Mouse (Mus musculus) skeletal muscle tissue, adult 2 months (tissue): Measurements from ENCODE around the gene Fbln2.

Experiments
- DNase-seq: peaks from one replicate; pipeline ENCODE4 v3.0.0-alpha.2; 2012; ENCODE audit warnings: low read depth, low spot score

Gene Fbln2

GRCm38 (mm10) chr6:91279477-91279876 is 67.2 kb downstream of the Fbln2 start:
- DNase-seq, result no peak

GRCm38 (mm10) chr6:91281206-91281605 is 69.0 kb downstream of the Fbln2 start:
- peak; percentile 60 for DNase-seq

- no peak for DNase-seq
Observed at GRCm38 (mm10) chr6:91281747-91282146, 69.5 kb downstream of the Fbln2 start.

GRCm38 (mm10) chr6:91283031-91283430 is 70.8 kb downstream of the Fbln2 start:
- no peak for DNase-seq

GRCm38 (mm10) chr6:91284521-91285449 is 72.5 kb downstream of the Fbln2 start:
- DNase-seq, result no peak

- DNase-seq, result peak; percentile 88
Observed at GRCm38 (mm10) chr6:91285450-91285790, 73.2 kb downstream of the Fbln2 start.

- peak; percentile 55 for DNase-seq
Observed at GRCm38 (mm10) chr6:91285814-91286545, 73.7 kb downstream of the Fbln2 start.

- peak; percentile 51 for DNase-seq
Observed at GRCm38 (mm10) chr6:91286624-91287023, 74.4 kb downstream of the Fbln2 start.

GRCm38 (mm10) chr6:91287148-91287547 is 74.9 kb downstream of the Fbln2 start:
- DNase-seq, result no peak

GRCm38 (mm10) chr6:91287636-91288035 is 75.4 kb downstream of the Fbln2 start:
- DNase-seq, result no peak

- no peak for DNase-seq
Observed at GRCm38 (mm10) chr6:91288251-91288785, 76.1 kb downstream of the Fbln2 start.

- no peak for DNase-seq
Observed at GRCm38 (mm10) chr6:91288961-91289360, 76.7 kb downstream of the Fbln2 start.

GRCm38 (mm10) chr6:91290937-91291336 is 78.7 kb downstream of the Fbln2 start:
- DNase-seq, result no peak

GRCm38 (mm10) chr6:91295431-91295830 is 83.2 kb downstream of the Fbln2 start:
- no peak for DNase-seq

- no peak for DNase-seq
Observed at GRCm38 (mm10) chr6:91298828-91299227, 86.6 kb downstream of the Fbln2 start.

- DNase-seq, result no peak
Observed at GRCm38 (mm10) chr6:91300079-91300478, 87.8 kb downstream of the Fbln2 start.

GRCm38 (mm10) chr6:91301839-91302238 is 89.6 kb downstream of the Fbln2 start:
- DNase-seq, result no peak

- no peak for DNase-seq
Observed at GRCm38 (mm10) chr6:91302337-91302736, 90.1 kb downstream of the Fbln2 start.

GRCm38 (mm10) chr6:91304172-91304571 is 91.9 kb downstream of the Fbln2 start:
- no peak for DNase-seq

GRCm38 (mm10) chr6:91307972-91308371 is 95.7 kb downstream of the Fbln2 start:
- no peak for DNase-seq

- no peak for DNase-seq
Observed at GRCm38 (mm10) chr6:91311204-91311603, 98.9 kb downstream of the Fbln2 start.

GRCm38 (mm10) chr6:91312491-91312890 is 100.2 kb downstream of the Fbln2 start:
- no peak for DNase-seq
